Mouse (Mus musculus): ENCODE measurements at regions not wholly inside any gene's neighbourhood (a gene's known extent, or its start where the extent isn't known, plus 50 kb on each side); places are given as distances from the start of the nearest gene placed in this dataset.

DNA sequence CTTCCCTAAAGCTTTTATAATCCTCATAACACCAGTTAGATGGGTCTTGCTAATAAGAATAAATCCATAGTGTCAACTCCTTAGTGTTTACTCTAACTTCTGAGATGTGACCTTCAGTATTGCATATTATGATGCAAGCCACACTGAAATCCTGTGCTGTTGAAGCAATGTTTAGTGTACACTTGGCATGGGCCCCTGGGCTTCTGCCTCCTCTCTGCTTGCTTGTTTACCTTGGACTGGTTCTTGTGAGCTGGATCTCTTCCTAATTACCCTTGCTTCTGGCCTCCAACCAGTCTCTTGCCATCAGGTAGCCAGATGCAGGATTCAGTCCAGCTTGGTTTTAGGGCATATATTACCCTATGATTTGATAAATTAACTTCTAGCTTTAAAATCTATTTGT is 57.0 kb downstream of the Rgs2 start:
- DNase-seq = peak; percentile 72

DNA sequence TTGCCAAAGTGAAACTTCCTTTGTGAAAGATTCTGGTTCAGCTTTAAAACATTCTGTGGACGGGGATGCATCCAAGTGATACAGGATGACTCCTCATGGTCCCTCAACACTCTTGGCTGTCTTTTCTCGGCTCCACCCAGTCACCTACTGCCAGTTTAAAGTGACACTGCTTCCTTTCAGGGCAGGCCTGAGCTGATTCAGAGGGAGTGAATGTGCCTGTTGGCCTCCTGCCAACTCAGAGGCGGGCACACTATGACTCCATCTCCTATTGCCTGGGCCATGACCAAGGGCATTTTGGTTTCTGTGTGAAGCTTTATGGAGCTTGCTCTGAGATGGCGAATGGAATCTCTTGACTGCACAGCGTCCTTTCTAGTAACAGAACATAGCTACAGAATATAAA is 62.5 kb downstream of the Rgs2 start:
- peak; percentile 64 for DNase-seq

DNA sequence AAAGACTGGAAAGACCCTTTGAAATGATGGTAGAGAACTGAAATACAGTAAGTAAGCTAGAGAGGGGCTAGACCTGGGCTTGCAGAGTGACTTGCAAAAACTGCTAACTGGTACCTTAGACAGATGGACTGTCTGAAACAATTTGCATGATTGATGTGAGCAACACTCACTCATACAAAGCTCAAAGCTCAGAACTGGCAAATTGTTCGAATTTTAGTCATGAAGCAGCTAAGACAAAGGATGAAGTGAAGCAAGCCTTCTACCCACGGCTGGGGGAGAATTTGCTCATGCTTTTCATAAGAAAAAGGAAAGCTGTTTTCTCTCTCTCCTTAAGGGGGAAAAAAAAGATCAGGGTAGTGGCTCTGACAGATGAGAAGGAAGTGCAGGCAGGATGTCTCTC is 64.5 kb downstream of the Rgs2 start:
- no peak for DNase-seq

DNA sequence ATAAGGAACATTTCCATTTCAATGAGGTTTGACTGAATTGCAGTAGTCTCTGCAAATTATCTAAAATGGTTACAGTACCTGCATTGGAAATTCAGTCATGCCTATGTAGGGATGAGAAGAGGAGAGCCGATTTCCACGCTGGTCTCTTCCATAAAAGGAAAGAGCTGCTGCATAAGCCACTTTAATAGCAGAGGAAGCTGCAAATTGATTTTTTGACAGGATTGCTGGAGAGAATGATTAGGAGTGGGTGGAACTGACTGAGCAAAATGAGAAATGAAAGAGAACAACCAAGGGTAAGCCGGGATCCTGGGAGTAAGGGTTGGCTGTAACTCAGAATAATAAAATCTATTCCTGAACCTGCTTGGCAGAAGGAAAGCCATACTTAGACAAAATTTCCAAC is 65.4 kb downstream of the Rgs2 start:
- DNase-seq = no peak

DNA sequence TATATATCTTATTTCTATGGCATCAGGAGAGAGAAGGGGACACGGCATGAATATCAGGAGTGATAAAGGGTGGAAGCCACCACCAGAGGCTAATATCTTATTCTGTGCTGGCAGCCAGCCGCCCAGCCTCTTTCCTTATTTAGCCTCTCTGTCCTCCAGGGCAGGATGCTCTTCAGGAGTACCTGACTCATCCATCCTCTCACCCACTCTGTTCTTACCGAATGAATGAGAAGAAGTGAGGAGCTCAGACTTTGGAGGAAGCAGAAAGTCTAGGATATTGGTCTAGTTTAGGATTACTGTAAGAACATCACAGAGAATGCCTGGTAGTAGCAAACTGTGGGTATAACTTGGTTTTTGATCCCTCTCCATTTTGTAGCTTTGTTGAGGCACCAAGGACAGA is 73.2 kb downstream of the Rgs2 start:
- DNase-seq = no peak

DNA sequence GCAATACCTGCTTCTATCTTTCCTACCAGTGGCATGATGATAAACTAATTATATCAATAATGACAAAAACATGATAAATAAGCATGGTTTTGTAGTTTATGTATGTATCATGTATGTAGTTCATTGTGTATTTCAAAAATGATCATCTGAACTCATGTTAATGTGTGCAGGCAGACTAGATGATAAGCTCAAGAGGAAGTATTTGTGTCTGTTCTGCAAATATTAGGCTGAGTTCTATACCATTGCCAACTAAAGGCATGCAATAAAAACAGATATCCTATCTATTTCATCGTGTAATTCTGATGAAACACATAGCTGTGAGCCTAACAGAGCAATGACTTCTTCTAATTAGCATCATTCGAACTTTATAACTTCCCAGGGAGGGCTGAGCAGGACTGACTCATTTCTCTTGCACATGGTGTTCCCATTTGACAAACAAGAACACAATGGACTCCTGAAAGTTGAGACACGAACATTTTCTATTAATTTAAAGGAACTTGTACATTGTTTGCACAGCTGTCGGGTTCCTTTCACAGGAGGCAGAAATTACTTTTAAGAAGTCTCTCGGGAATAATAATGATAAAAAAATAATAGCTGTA is 74.3 kb downstream of the Rgs2 start:
- DNase-seq = no peak

DNA sequence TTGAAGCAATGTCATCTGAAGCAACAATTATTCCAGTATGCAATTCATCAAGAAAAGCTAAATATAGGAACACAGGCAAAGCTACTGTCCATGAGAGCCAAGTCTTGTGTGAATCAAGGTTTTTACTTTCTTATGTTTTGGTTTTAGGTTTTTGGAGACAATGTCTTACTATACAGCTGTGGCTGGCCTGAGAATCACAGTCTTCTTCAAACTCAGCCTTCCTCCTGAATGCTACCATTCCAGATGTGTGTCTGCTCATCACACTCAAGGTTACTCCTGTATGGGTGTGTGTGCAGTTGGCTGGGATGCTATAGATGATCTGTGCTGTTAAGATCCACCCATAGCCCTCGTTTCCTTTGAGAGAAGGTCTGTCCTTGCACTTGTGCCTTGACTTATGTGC is 81.5 kb downstream of the Rgs2 start:
- no peak for DNase-seq

DNA sequence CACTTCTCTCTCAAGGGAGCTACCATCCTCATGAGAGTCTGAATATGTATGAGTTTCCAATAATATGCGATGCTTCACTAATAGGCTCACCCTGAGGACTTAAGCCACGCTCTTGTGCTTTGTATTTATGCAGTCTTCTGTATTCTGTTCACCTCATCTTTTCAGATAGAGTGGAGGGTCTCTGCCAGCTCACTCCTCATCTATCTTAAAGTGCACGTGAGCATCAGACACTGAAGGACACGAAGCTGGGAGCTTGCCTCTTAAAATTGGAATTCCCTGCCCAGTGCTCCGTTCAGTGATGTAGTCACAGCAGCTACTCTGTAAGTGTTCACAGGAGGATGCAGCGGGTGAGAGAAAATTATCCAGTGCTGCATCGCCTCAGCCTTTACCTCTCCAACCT is 83.7 kb downstream of the Rgs2 start:
- no peak for DNase-seq

DNA sequence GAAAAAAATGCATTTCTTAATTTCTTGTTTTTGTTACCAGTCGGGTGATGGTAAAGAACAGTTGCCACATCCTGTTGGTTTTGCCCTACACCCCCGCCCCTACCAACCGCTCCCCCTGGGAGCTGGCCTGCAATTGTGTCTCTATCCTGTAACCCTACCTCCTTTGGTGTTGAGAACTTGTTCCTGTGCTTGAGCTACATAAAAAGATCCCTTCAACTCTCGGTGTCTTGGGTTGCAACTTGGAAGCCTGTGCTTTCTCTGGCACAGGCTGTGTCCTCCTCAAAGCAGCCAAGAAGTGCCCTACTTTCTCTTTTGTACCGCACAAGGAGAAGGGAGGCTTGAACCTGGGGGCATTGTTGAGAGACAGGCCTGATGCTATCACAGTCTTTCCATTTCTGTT is 85.0 kb downstream of the Rgs2 start:
- peak; percentile 36 for DNase-seq

DNA sequence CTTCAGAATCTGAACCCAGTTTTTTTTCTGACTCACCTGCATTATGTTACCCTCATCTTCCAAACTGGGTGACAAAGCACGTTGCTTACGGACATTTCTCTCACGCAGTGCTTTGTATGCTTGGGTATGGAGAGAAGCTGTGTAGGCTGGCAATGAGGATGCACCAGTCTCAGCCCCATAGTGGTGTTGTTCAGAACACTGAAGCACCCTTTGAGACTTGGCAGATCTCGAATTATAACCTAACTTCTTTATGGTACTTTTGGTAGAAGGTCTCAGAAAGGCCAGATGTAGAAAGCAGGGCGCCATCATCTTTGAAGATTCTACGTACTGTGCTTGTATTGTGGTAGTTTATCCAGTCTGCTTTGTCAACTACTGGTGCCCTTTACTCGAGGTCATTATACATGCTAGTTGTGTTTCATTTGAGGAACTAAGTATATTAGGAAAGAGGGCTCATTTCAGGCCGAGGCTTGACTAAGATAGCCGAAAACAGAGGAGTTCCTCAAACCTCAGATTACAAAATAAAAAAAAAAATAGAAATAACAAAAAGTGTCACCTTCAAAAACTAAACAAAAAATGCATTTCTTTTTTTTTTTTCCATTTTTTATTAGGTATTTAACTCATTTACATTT is 85.7 kb downstream of the Rgs2 start:
- DNase-seq = peak; percentile 49

DNA sequence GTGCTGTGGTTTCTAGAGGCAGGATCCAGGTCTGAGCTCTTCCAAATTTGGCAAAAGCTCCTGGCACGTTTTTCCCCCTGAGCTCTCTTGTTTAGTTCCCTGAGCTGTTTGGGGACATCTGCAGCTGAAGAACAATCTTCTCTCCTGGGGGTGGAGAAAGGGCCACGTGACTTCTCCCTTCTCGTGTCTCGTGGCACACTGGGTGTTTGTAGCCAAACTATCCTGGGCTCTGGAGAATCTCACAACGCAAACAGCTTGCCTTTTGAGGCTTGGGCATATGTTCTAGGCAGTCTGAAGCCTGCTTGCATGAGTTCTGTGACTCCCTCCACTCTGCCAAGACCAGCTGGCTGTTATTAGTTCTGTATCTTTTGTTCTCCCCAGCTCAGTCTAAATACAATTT is 86.3 kb downstream of the Rgs2 start:
- peak; percentile 73 for DNase-seq

DNA sequence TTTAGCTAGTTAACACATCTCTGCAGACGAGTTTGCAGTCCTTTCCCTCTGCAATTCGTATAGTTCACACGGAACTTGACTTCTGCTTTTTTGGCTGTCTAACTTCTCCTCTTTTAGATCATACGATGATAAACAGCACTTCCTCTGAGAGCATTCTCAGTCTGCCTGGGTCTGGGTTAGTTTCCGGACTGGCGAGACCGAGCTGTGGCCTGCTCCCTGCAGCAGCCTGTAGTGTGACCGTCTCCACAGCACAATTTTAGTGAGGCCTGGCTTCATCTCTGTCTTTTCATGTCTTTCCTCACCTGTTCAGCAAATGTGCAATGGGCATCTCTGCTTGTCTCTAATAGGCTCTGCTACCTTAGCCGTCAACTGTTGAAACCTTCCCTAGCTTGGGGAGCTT is 87.4 kb downstream of the Rgs2 start:
- peak; percentile 67 for DNase-seq

DNA sequence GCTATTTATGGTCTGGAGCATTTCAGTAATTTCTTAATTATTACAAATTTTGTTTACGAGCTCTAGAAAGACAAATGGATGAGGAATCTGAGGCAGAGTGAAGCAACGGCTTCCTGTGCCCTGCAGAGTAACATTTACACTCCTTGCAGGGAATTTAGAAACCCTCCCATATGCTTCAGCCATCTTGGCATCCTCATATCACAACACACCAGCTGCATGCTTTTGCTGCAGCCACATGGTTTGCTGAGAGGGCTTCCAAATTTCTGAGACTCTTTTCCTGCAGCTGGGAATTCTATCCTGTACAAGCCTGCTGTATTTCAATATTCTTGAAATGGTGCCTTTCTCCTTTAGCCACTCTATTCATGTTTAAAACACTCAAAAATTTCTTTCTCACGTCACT is 91.4 kb downstream of the Rgs2 start:
- no peak for DNase-seq

DNA sequence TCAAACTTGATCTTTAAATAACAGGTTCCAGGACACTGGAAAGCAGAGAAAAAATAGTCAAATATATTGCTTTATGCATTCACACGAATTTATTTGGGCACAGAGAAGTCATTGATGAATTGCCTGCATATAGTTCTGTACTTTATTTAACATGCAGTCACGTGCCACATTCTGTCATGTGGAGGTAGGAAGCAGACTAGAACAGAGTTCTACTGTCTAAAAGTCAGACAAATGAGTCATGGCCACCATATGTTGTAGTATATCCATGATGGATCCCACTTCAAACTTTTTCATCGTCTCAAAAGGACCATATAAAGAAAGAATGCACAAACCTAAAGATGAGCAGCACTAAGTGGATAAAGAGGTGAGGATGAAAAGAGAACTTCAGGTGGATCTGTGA is 92.7 kb downstream of the Rgs2 start:
- no peak for DNase-seq

DNA sequence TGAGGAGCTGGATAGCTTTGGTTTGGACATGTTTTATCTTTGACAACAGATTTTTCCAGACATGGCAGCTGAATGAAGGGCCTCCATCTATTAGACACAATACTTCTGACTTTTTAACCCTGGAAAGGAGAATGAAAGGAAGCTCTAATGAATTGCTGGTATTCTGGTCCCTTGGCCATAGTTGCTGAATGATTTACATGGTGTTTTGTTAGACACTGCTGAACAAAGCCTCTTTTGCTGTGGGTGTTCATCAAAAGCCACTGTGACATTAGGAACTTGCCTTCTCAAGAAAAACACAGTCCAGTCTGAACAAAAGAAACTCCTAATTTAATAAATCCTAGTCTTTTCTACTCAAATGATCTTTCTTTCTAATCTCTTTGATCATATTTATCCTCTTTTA is 93.4 kb downstream of the Rgs2 start:
- DNase-seq = no peak

DNA sequence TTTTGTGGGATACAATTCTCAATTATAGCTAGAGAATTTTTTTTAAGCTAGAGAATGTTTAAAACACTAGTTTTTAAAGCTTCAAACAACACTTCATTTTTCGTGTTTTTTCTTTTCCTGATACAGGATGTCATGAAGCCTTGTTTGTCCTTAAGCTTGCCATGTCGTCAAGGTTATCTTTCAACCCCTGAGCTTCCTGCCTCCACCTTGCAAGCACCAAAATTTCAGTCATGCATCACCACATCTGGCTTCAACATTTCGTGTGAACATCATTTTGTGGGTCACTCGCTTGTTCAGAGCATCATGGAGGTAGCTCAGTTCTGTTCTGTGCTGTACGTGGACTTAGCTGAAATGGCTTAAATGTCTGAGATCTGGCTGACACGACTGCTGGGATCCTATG is 96.6 kb downstream of the Rgs2 start:
- no peak for DNase-seq

DNA sequence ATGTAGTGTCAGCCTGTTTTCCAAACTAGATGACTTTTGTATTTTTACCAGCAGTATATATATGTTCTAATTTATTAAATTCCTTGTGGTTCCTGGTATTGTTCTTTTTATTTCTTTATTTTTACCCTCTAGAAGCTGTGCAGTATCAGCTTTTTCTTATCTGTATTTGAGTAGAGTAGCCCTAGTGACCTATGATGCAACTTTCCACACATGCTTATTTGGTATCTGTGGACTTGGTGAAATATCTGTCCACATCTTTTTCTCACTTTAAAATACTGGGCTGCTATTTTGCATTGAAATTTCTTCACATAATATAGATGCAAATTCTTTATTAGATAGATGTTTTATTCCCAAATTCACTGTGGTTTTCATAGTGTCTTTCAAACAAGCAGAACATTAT is 97.1 kb downstream of the Rgs2 start:
- no peak for DNase-seq

DNA sequence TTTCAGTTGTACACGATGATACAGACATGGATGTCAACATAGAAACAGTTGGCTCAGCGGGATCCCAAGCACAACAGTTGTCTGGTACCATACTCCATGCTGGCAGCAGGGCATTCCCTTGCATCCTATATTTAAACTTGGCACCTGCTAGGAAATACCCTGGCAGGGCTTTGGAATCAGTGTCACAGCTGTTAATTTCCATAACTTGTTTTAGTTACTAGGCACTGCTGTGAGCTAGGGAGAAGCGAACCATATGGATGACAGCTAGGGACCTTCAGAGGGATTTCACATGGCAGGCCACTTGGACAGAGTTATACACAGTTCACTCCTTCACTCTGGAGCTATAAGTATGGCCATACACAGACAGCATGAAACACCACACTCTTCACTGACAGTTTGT is 100.0 kb downstream of the Rgs2 start:
- DNase-seq = no peak

DNA sequence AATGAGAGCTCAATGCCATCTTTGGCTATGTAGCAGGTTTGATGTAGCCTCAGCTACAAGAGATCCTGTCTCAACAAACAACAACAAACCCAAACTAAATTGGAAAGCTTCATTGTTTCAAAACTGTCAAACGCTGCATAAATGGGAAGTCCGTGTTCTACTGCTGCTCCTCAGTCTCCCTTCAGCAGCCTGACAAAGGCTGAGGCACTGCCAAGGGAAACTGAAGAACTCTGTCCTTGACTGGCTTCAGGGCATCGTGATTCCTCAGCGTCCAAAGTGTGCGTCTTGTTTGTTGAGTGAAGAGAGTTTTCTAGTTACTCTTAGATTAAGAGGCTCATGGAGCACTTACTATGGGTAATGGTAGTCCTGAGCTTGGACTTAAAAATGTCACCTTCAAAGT is 100.7 kb downstream of the Rgs2 start:
- no peak for DNase-seq

DNA sequence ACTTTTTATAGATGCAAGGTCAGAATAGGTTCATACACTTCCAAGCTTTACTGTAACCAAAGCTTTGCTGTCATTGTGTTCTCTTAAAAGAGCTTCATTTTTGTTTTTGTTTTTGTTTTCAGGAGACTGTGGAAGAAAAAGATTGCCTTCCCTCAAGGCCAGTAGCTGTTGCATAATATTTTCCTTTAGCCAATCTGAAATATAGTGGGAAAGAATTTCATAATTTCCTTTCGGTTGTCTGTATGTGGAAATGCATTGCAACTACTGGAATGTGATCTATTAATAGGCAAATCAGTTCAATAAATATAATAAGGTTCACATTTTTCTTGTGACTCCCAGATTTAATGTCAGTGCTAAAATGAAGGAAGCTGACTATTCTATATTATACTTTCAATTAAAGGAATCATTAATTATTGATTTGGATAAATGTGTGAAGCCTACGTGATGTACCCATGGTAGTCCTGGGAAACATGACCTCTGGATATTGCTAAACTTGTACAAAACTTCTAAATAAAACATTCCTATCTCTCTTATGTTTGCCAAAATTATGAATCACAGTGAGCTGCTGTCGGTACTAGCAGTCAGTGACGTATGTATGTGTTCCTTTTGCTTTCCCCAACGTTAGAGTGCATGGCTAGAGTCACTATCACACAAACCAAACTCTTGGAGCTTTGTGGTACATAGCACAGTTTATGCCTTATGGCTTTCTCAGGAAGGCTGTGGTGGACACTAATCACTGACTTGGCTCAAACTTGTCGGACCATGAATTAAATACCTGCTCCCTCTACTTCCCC is 102.6 kb downstream of the Rgs2 start:
- no peak for DNase-seq

DNA sequence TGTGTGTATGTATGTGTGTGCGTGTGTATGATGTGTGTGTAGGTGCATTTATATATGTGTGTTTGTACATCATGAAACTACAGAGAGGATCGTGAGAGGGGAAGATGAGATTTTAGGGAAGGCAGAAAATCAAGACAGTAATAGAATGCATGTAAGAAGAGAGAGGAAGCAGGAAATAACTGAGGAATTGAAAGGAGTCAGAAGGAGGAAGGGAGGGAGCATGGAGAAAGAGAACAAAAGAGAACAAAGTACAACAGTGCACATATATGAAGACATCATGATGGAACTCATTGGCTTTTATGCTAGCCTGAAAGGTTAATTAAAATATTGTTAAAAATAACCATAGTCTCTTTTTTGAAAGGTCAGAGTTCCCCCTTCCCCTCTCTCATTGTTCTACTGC is 111.4 kb downstream of the Uchl5 start:
- no peak for DNase-seq

DNA sequence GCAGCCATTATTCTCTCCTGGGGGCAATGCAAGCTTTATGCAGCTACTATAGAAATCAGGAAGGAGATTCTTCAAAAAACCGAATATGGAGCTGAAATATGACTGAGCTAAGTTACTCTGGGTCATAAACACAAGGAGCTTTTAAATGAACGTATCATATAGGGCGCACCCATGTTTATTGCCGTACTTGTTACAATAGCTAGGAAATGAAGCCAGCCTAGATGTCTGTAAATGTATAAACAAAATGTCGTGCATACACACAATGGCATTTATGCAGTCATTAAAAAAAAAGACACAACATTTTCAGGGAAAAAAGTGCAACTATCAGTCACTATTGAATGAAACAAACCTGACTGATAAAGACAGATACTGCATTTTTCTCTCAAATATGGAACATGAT is 111.0 kb downstream of the Uchl5 start:
- DNase-seq = no peak

DNA sequence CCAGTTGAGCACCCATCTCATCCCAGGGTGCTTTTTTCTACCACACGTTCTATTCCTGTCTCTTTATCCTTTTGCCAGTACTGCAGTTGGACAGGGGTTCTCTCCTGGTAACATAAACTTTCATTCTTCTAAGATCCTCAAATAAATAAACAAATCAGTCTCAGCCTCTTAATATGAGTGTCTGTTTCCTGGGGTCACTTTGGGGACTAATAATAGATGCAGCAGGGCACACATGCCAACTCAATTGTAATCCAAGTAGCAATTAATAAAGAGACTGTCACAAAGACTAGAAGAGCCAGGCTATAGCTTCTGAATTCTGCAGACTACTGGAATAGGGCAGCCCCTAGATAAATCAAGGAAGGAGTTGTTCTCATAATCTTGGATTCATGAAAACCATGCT is 108.9 kb downstream of the Uchl5 start:
- peak; percentile 53 for DNase-seq

DNA sequence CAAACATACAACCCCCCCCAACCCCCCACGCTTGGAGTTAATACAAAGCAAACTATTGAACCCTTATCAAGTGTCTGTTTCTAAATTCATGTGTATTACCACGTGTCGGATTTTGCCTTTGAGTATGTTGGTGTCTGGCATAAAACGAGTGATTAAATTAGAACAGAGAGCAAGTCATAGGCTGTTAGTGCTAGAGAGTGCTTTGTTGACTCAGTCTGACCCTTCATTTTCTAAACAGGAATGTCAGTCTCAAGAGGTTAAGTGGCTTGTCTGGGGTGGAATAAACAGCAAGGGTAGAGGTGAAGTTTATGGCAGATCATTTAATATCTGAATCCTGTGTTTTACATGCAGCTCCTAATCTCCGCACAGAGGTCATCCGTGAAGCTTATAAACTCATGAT is 104.1 kb downstream of the Uchl5 start:
- no peak for DNase-seq

DNA sequence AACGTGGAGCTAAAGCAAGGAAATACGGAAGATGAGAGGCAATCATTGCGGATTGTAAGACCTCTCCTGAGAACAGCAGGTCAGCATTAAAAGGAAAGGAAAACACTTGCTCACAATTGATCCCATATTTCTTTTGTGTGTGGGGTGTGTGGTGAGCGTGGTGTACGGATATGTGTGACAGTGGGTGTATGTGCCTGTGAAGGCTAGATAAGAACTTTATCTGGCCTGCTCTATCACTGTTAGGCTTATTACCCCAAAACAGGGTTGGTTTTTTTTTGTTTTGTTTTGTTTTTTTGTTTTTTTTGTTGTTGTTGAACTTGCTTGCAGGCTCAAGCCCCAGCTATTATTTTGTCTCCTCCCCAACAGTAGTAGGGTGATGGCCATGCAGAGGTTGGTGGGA is 102.5 kb downstream of the Uchl5 start:
- no peak for DNase-seq

All from lung, postnatal 36 days (tissue).